Mouse (Mus musculus) myocyte (in vitro differentiated cells): ENCODE measurements around the gene Nutm2. TPM values are rescaled to one million over a fixed set of nuclear protein-coding genes. Genes with fewer than 3 reads are reported as not detected.
"Not testable (repeated sequence)": the region's sequence is repeated elsewhere in the genome, so short reads cannot be mapped to it uniquely, and the experiment has no call there.

ENCODE experiments used
- H3K27me3 ChIP-seq: one replicate; pipeline ENCODE4 v1.6.1; 2011; ENCODE audit not compliant: control insufficient read depth, insufficient read depth, insufficient read length
- H3K36me3 ChIP-seq: one replicate; pipeline ENCODE4 v1.6.1; 2011; ENCODE audit not compliant: control insufficient read depth, insufficient read depth
- H3K4me2 ChIP-seq: one replicate; pipeline ENCODE4 v1.6.1; 2011; ENCODE audit warnings: low read depth, control low read depth
- H3K4me3 ChIP-seq: one replicate; pipeline ENCODE4 v1.5.1; 2011; ENCODE audit warnings: mild to moderate bottlenecking, control low read depth, moderate library complexity
- H3K79me2 ChIP-seq: one replicate; pipeline ENCODE4 v1.6.1; 2011; ENCODE audit not compliant: control insufficient read depth, insufficient read depth
- H3ac ChIP-seq: one replicate; pipeline ENCODE4 v1.6.1; 2011; ENCODE audit not compliant: control insufficient read depth, insufficient read length
- CEBPB ChIP-seq: IDR thresholded peaks from 2 replicates; pipeline ENCODE4 v1.6.1; 2011; ENCODE audit warnings: mild to moderate bottlenecking, moderate library complexity; ENCODE audit not compliant: poor library complexity, insufficient read depth, severe bottlenecking
- E2F4 ChIP-seq: IDR thresholded peaks from one replicate; pipeline ENCODE4 v1.6.1; 2011; ENCODE audit warnings: mild to moderate bottlenecking, control low read depth, moderate library complexity; ENCODE audit not compliant: insufficient read depth
- MAX ChIP-seq: IDR thresholded peaks from one replicate; pipeline ENCODE4 v1.6.1; 2011; ENCODE audit warnings: low read depth, mild to moderate bottlenecking, control low read depth
- MYOD1 ChIP-seq, 3 experiments: IDR thresholded peaks; one replicate each; pipeline ENCODE4 v1.6.1; 2011; ENCODE audit warnings: control low read depth in 2 of 3, low read depth in 2 of 3, mild to moderate bottlenecking in 2 of 3, moderate library complexity in 1 of 3; ENCODE audit not compliant: insufficient read length in 2 of 3, control insufficient read depth in 1 of 3
- MYOG ChIP-seq, 3 experiments: IDR thresholded peaks; one replicate each; pipeline ENCODE4 v1.6.1; 2011; ENCODE audit warnings: control low read depth in 2 of 3, low read depth in 2 of 3, mild to moderate bottlenecking in 2 of 3; ENCODE audit not compliant: insufficient read length in 2 of 3, control insufficient read depth in 1 of 3, insufficient read depth in 1 of 3
- POLR2A ChIP-seq: IDR thresholded peaks from one replicate; pipeline ENCODE4 v1.6.1; 2011; ENCODE audit warnings: low read depth, mild to moderate bottlenecking, control low read depth, moderate library complexity; ENCODE audit not compliant: insufficient read length
- POLR2AphosphoS2 ChIP-seq: IDR thresholded peaks from one replicate; pipeline ENCODE4 v1.6.1; 2011; ENCODE audit warnings: low read depth, control low read depth; ENCODE audit not compliant: insufficient read length
- REST ChIP-seq: IDR thresholded peaks from one replicate; pipeline ENCODE4 v1.6.1; 2011; ENCODE audit warnings: mild to moderate bottlenecking, control low read depth, moderate library complexity; ENCODE audit not compliant: insufficient read depth, insufficient read length
- SRF ChIP-seq: IDR thresholded peaks from one replicate; pipeline ENCODE4 v1.6.1; 2011; ENCODE audit warnings: low read depth; ENCODE audit not compliant: control insufficient read depth, insufficient read length
- TCF12 ChIP-seq: IDR thresholded peaks from one replicate; pipeline ENCODE4 v1.6.1; 2011; ENCODE audit warnings: mild to moderate bottlenecking, control low read depth; ENCODE audit not compliant: poor library complexity, insufficient read depth, severe bottlenecking
- TCF3 ChIP-seq: IDR thresholded peaks from one replicate; pipeline ENCODE4 v1.6.1; 2011; ENCODE audit warnings: low read depth, control low read depth; ENCODE audit not compliant: insufficient read length
- USF1 ChIP-seq: IDR thresholded peaks from one replicate; pipeline ENCODE4 v1.6.1; 2011; ENCODE audit warnings: low read depth, mild to moderate bottlenecking, control low read depth, moderate library complexity
- polyA plus RNA-seq: library from polyadenylated mRNA; unstranded; fragments of >200 nt; fragmentation: generic; extraction: Trizol; gene quantifications from one replicate; pipeline ENCODE4 v1.2.1, GENCODE M21; 2012; ENCODE audit warnings: missing spikeins

The Nutm2 gene
- polyA plus RNA-seq, 1 experiment, result not detected

DNA sequence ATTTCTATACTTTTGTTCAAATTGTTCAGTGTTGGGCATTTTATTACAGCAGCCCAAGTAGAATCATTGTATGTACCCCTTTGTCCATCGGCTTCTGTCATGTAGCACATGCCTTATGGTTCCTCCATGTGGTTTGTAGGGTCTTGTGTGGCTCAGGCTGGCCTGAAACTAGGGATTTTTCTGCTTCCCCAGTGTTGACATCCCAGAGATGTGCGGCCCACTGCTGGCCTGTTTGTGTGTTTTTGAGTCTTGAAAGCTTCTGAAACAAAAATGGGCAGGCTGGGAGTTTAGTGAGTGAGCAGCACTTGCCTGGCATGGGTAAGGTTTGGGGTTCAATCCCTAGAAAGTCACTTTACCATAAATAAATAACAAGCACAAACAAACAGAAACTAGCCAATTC lies 42.6 kb upstream of the Nutm2 start:
- Histone ChIP-seq H3K4me3 (no peak overlapping the region), H3K36me3 (peaks cover 27% of the 10 kb centered on the region), H3ac (no peak overlapping the region), H3K27me3 (no peaks in the 10 kb centered on the region), H3K79me2 (no peaks in the 10 kb centered on the region), H3K4me2 (no peak overlapping the region)
- no peak for TF ChIP-seq TCF3
- TF ChIP-seq CEBPB, result no peak
- no peak for TF ChIP-seq E2F4
- no peak for TF ChIP-seq USF1
- TF ChIP-seq SRF, result no peak
- no peak for TF ChIP-seq TCF12
- TF ChIP-seq MAX, result no peak
- no peak for TF ChIP-seq POLR2AphosphoS2
- no peak for TF ChIP-seq POLR2A
- no peak for TF ChIP-seq MYOG (IDR thresholded peaks at IDR 0.05; ENCODE audit: control insufficient read depth in 1 of 3, insufficient read depth in 1 of 3, insufficient read length in 2 of 3, low read depth in 2 of 3)

DNA sequence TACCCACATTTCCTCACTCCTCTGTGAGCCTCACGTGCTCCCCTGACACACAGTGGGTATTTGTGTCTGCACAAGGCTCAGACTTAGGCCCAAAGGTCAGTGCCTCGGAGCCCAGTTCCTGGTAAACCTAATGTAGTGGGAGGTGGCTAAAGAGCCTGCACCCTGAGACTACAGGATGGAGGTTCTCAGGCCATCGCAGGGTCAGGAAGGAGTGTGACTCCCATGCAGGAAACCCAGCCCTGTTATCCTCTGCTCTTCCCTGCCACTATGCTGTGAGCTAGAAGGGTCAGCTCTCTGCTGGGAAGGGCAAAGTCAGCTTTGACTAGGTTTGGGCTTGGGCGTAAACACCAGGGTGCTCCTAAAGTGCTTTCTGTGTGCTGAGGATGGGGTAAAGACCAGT lies 40.4 kb upstream of the Nutm2 start:
- Histone ChIP-seq H3K79me2 (no peaks in the 10 kb centered on the region), H3K27me3 (no peaks in the 10 kb centered on the region), H3K4me3 (no peak overlapping the region), H3K4me2 (no peak overlapping the region), H3K36me3 (peaks cover 27% of the 10 kb centered on the region), H3ac (no peak overlapping the region)
- no peak for TF ChIP-seq MYOG (IDR thresholded peaks at IDR 0.05; ENCODE audit: control insufficient read depth in 1 of 3, insufficient read depth in 1 of 3, insufficient read length in 2 of 3, low read depth in 2 of 3)
- TF ChIP-seq MAX, result no peak
- TF ChIP-seq TCF3, result no peak
- no peak for TF ChIP-seq E2F4
- TF ChIP-seq CEBPB, result no peak
- TF ChIP-seq TCF12, result no peak
- TF ChIP-seq MYOD1 (IDR thresholded peaks at IDR 0.05; ENCODE audit: control insufficient read depth in 1 of 3, insufficient read length in 2 of 3, low read depth in 2 of 3), result no peak
- no peak for TF ChIP-seq POLR2AphosphoS2
- TF ChIP-seq SRF, result no peak
- no peak for TF ChIP-seq POLR2A
- no peak for TF ChIP-seq REST
- TF ChIP-seq USF1, result no peak

DNA sequence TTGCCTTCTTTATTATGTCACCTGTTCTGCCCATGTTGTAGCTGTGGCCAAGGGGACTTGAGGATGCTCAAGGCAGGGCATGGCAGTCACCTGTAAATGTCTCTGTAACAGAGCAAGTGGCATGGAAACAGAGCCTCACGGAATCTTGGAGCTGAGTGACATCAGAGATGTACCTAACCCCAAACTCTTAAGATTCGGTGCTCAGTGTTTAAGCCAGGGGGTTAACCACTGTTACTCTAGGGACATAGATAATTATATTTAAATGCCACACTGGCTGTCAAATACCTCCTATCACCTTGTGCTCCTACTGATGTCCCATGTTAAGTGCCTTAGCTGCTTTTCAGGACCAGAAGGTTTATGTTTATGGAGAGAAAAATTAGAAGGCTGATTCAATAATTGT lies 23.3 kb upstream of the Nutm2 start, which contains the start of gene Gm47429:
Gene Gm47429, minus strand, starts transcription at position 101 of the 400 bp plus-strand sequence.
- TF ChIP-seq POLR2AphosphoS2 (no peak), CEBPB (no peak), SRF (no peak), E2F4 (no peak)
- H3ac ChIP-seq, result no peak within 1 kb of the TSS
- H3K79me2 ChIP-seq, result no peaks in the 10 kb centered on the region
- no peaks in the 10 kb centered on the region for H3K27me3 ChIP-seq
- H3K36me3 ChIP-seq, result no peaks in the 10 kb centered on the region
- no peak within 1 kb of the TSS for H3K4me3 ChIP-seq
- H3K4me2 ChIP-seq, result no peak within 1 kb of the TSS

DNA sequence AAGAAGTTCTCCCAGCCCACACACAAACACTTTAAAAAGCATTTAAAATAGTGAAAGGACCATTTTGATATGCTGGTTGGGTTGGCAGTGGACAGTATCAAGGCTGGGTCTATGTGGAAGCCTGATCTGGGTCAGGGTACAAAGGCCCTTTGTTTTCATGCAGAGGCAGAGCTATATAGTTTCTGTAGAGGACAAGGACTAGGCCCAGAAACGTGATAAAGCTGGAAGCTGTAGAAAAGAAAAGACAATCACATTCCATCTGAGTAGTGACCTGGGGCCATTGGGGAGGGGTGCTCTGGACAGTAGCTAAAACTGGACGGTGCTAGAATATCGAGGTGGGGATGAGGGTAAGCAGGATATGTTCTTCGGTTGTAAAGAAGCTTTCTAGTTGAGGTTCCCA lies 21.8 kb upstream of the Nutm2 start:
- TF ChIP-seq MYOD1 (IDR thresholded peaks at IDR 0.05; ENCODE audit: control insufficient read depth in 1 of 3, insufficient read length in 2 of 3, low read depth in 2 of 3) (no peak), MYOG (IDR thresholded peaks at IDR 0.05; ENCODE audit: control insufficient read depth in 1 of 3, insufficient read depth in 1 of 3, insufficient read length in 2 of 3, low read depth in 2 of 3) (no peak), POLR2A (no peak), REST (no peak), MAX (no peak), E2F4 (no peak), CEBPB (no peak), USF1 (no peak), POLR2AphosphoS2 (no peak), TCF12 (no peak), SRF (no peak), TCF3 (no peak)
- Histone ChIP-seq H3K79me2 (no peaks in the 10 kb centered on the region), H3ac (no peak overlapping the region), H3K4me3 (no peak overlapping the region), H3K4me2 (no peak overlapping the region), H3K27me3 (no peaks in the 10 kb centered on the region), H3K36me3 (no peaks in the 10 kb centered on the region)

DNA sequence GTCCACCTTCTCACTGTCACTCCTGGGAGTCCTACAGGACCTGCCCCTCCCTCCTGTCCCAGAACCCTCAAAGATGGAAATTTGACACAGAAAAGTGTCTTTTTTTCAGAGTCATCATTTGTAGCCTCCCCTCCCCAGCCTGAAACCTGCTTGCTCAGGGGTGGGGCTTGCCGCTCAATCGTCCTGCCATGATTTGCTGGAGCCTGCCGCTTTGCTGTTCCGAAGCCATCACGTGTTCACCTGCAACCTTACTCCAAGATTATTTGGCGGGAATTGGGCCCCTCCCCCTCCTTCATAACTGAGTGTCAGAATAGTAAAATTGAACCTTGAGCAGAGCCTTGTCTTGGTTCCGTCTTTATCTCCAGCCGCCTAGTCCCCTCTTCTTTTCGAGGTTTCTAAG lies 14.8 kb upstream of the Nutm2 start:
- not testable (repeated sequence) for H3K79me2 ChIP-seq, H3K4me3 ChIP-seq, H3K27me3 ChIP-seq, H3K4me2 ChIP-seq, H3K36me3 ChIP-seq, H3ac ChIP-seq
